In the genomic region with DNA sequence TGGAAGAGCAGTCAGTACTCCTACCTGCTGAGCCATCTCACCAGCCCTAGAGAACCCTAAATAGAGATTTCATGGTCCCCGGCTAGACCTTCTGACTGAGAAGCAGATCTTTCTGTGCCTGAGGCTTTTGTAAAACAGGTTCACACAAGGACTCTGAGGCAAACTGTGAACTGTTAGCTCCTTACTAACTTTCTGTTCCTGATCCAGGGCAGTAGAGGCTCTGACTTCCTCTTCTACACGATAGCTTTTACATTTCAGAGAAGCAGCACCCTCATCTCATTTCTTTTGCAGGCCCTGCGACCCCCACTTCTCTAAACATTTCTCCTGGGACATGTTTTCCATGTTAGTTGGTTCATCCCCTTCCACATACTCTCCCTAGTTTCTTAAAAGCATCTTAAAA, we compare ENCODE assay signal across 23 mouse cellular contexts. TPM values are rescaled to one million over a fixed set of nuclear protein-coding genes. Genes with fewer than 3 reads are reported as not detected.
DNase-seq lines count a peak whose midpoint lies in the region; ATAC-seq and TF ChIP-seq lines count a peak whose summit lies in the region.
"Had no signal": no experiment of that assay in that cellular context is flagged by ENCODE, and none has a peak within 500 bp of the region (broad histone marks: within the 10 kb centered on the region; RNA-seq: fewer than 3 reads in every experiment).

No protein-coding gene starts in this region.

- peak overlapping the region; percentile 49 for H3K9ac ChIP-seq in liver, embryonic 13.5 days
- no peak overlapping the region for H3K9ac ChIP-seq in liver, embryonic 11.5 days (ENCODE audit: low read depth, low read length)
- H3K9ac ChIP-seq in liver, embryonic 14.5 days (replicated peaks): no peak overlapping the region; the same call in 1 of the 2 replicates
- no peak overlapping the region for H3K9ac ChIP-seq in forebrain, embryonic 12.5 days
- H3K9ac ChIP-seq in intestine, postnatal 0 days (ENCODE audit: low read depth, low read length): no peak overlapping the region
- H3K9ac ChIP-seq: embryonic facial prominence, embryonic 13.5 days; forebrain, embryonic 13.5 days; forebrain, postnatal 0 days; heart, embryonic 13.5 days had no signal

- 66% methylated on average over 3 of the region's 3 CpGs for WGBS in liver, embryonic 13.5 days (ENCODE audit: insufficient replicate concordance)
- WGBS in liver, embryonic 11.5 days: 78% methylated on average over 3 of the region's 3 CpGs
- 56% methylated on average over 3 of the region's 3 CpGs for WGBS in liver, embryonic 14.5 days (ENCODE audit: insufficient replicate concordance)
- WGBS in macrophage (ENCODE audit: missing documents): 10% methylated on average over 3 of the region's 3 CpGs
- WGBS in forebrain, embryonic 12.5 days: 93% methylated on average over 3 of the region's 3 CpGs
- WGBS in intestine, postnatal 0 days: 81% methylated on average over 3 of the region's 3 CpGs

- peaks cover 51% of the 10 kb centered on the region for H3K79me2 ChIP-seq in macrophage (ENCODE audit: inconsistent target)

- ATAC-seq in liver, embryonic 13.5 days (ENCODE audit: low read depth): no peak
- no peak for ATAC-seq in liver, embryonic 11.5 days (replicated peaks; ENCODE audit: low FRiP score)
- ATAC-seq in liver, embryonic 14.5 days (ENCODE audit: insufficient read depth): no peak
- ATAC-seq in forebrain, embryonic 12.5 days (ENCODE audit: low FRiP score): no peak
- no peak for ATAC-seq in intestine, postnatal 0 days
- ATAC-seq: forebrain, embryonic 13.5 days; forebrain, postnatal 0 days; hindbrain, embryonic 16.5 days had no signal

- H3K4me3 ChIP-seq in liver, embryonic 13.5 days (replicated peaks): no peak overlapping the region
- no peak overlapping the region for H3K4me3 ChIP-seq in liver, embryonic 11.5 days (ENCODE audit: low read depth, low read length)
- H3K4me3 ChIP-seq in liver, embryonic 14.5 days (ENCODE audit: insufficient read depth in 1 of 2, low read depth in 2 of 2, low read length in 2 of 2): no peak overlapping the region
- no peak overlapping the region for H3K4me3 ChIP-seq in macrophage (ENCODE audit: inconsistent target)
- no peak overlapping the region for H3K4me3 ChIP-seq in forebrain, embryonic 12.5 days (replicated peaks)
- H3K4me3 ChIP-seq in intestine, postnatal 0 days (ENCODE audit: low read depth, low read length): no peak overlapping the region
- H3K4me3 ChIP-seq: embryonic facial prominence, embryonic 13.5 days; forebrain, embryonic 13.5 days; gastrocnemius, adult 2 months; heart, embryonic 13.5 days had no signal

- no peak for TF ChIP-seq EP300 in liver, embryonic 14.5 days (IDR thresholded peaks at IDR 0.05; ENCODE audit: low read depth)

- H3K4me2 ChIP-seq in liver, embryonic 13.5 days: no peak overlapping the region
- H3K4me2 ChIP-seq in liver, embryonic 11.5 days: no peak overlapping the region
- H3K4me2 ChIP-seq in liver, embryonic 14.5 days (ENCODE audit: low read depth): no peak overlapping the region
- no peak overlapping the region for H3K4me2 ChIP-seq in forebrain, embryonic 12.5 days
- H3K4me2 ChIP-seq in intestine, postnatal 0 days (replicated peaks; ENCODE audit: low read depth): no peak overlapping the region
- H3K4me2 ChIP-seq: embryonic facial prominence, embryonic 13.5 days; forebrain, embryonic 13.5 days; heart, embryonic 13.5 days had no signal

- H3K9me3 ChIP-seq in liver, embryonic 13.5 days (replicated peaks): no peaks in the 10 kb centered on the region
- H3K9me3 ChIP-seq in liver, embryonic 11.5 days (ENCODE audit: control insufficient read depth, low read length): no peaks in the 10 kb centered on the region
- H3K9me3 ChIP-seq in liver, embryonic 14.5 days (ENCODE audit: control insufficient read depth, low read length): no peaks in the 10 kb centered on the region
- no peaks in the 10 kb centered on the region for H3K9me3 ChIP-seq in forebrain, embryonic 12.5 days
- no peaks in the 10 kb centered on the region for H3K9me3 ChIP-seq in intestine, postnatal 0 days (ENCODE audit: control insufficient read depth)
- H3K9me3 ChIP-seq: embryonic facial prominence, embryonic 13.5 days; forebrain, embryonic 13.5 days; heart, embryonic 13.5 days had no signal

- peaks cover 87% of the 10 kb centered on the region for H3K4me1 ChIP-seq in liver, embryonic 13.5 days (replicated peaks)
- H3K4me1 ChIP-seq in liver, embryonic 11.5 days (replicated peaks; ENCODE audit: control insufficient read depth, insufficient read depth, low read length): peaks cover 41% of the 10 kb centered on the region
- H3K4me1 ChIP-seq in liver, embryonic 14.5 days (replicated peaks; ENCODE audit: control insufficient read depth in 2 of 2, insufficient read depth in 2 of 2, low read length in 1 of 2): peaks cover 56 to 62% of the 10 kb centered on the region in 2 experiments
- H3K4me1 ChIP-seq in forebrain, embryonic 12.5 days: no peaks in the 10 kb centered on the region
- H3K4me1 ChIP-seq in intestine, postnatal 0 days (replicated peaks; ENCODE audit: control insufficient read depth, insufficient read depth, low read length): no peaks in the 10 kb centered on the region
- H3K4me1 ChIP-seq: embryonic facial prominence, embryonic 13.5 days had no signal

- H3K27me3 ChIP-seq in liver, embryonic 13.5 days: no peaks in the 10 kb centered on the region
- H3K27me3 ChIP-seq in liver, embryonic 11.5 days (replicated peaks; ENCODE audit: control insufficient read depth, insufficient read depth, low read length): no peaks in the 10 kb centered on the region
- no peaks in the 10 kb centered on the region for H3K27me3 ChIP-seq in liver, embryonic 14.5 days (ENCODE audit: control insufficient read depth, insufficient read depth, low read length)
- H3K27me3 ChIP-seq in forebrain, embryonic 12.5 days: no peaks in the 10 kb centered on the region
- no peaks in the 10 kb centered on the region for H3K27me3 ChIP-seq in intestine, postnatal 0 days (replicated peaks; ENCODE audit: control insufficient read depth, insufficient read depth, low read length)
- H3K27me3 ChIP-seq: CH12.LX; embryonic facial prominence, embryonic 13.5 days; forebrain, embryonic 13.5 days; heart, embryonic 13.5 days had no signal

- peaks cover 37% of the 10 kb centered on the region for H3K36me3 ChIP-seq in liver, embryonic 13.5 days
- peaks cover 5% of the 10 kb centered on the region; the same call in 1 of the 2 replicates for H3K36me3 ChIP-seq in liver, embryonic 11.5 days (ENCODE audit: control insufficient read depth, insufficient read depth, low read length)
- H3K36me3 ChIP-seq in liver, embryonic 14.5 days (replicated peaks; ENCODE audit: control insufficient read depth, insufficient read depth, low read depth): peaks cover 29% of the 10 kb centered on the region
- H3K36me3 ChIP-seq in macrophage (ENCODE audit: inconsistent target): no peaks in the 10 kb centered on the region
- H3K36me3 ChIP-seq in forebrain, embryonic 12.5 days (replicated peaks): peaks cover 6% of the 10 kb centered on the region
- peaks cover 9% of the 10 kb centered on the region for H3K36me3 ChIP-seq in intestine, postnatal 0 days (ENCODE audit: control insufficient read depth, insufficient read depth)

- H3K27ac ChIP-seq in liver, embryonic 13.5 days: peak overlapping the region; percentile 86
- no peak overlapping the region for H3K27ac ChIP-seq in liver, embryonic 11.5 days (ENCODE audit: low read depth, low read length)
- peak overlapping the region; percentile 47 for H3K27ac ChIP-seq in liver, embryonic 14.5 days
- peak overlapping the region; percentile 17; the same call in 1 of the 2 replicates for H3K27ac ChIP-seq in macrophage
- H3K27ac ChIP-seq in forebrain, embryonic 12.5 days: no peak overlapping the region
- H3K27ac ChIP-seq in intestine, postnatal 0 days (ENCODE audit: low read depth, low read length): no peak overlapping the region
- H3K27ac ChIP-seq: embryonic facial prominence, embryonic 13.5 days; forebrain, embryonic 13.5 days; gastrocnemius, adult 2 months; heart, embryonic 13.5 days had no signal

- no peak for TF ChIP-seq CTCF in liver, embryonic 14.5 days (IDR thresholded peaks at IDR 0.05; ENCODE audit: low read depth)
- TF ChIP-seq CTCF in intestine, postnatal 0 days (IDR thresholded peaks at IDR 0.05; ENCODE audit: low read depth): no peak

- no peak for DNase-seq in liver, embryonic 13.5 days
- no peak for DNase-seq in liver, embryonic 11.5 days (ENCODE audit: low spot score)
- DNase-seq in liver, embryonic 14.5 days (ENCODE audit: low read depth in 3 of 3, low spot score in 3 of 3): no peak
- DNase-seq in adrenal gland, postnatal 36 days: no peak
- DNase-seq in cerebellum, adult 9-10 months: no peak
- DNase-seq: adrenal gland, adult 2 months; adrenal gland, postnatal 25 days; cerebellum, adult 11 months; cerebellum, adult 8-10 months; cerebellum, postnatal 25 days; forebrain, postnatal 0 days; gastrocnemius, adult 2 months; gastrocnemius, postnatal 25 days; heart, adult 11 months; heart, postnatal 36 days had no signal

RNA-seq across cellular contexts. Expression of gene Hectd4, which starts 29.7 kb away (rescaled TPM):
- polyA plus RNA-seq in liver, embryonic 13.5 days (2015; fragmentation: Nextera tagmentation; extraction: Ambion mirVana): 6.9 and 7.6 TPM in 2 replicates
- 11.8 and 16.3 TPM in 2 replicates for polyA plus RNA-seq in liver, embryonic 11.5 days (2014; fragmentation: Nextera tagmentation; extraction: Ambion mirVana)
- 15.8 and 16.1 TPM in 2 replicates for polyA plus RNA-seq in liver, embryonic 14.5 days (2012; rRNA removed)
- 11.1 and 11.2 TPM in 2 replicates for polyA plus RNA-seq in liver, embryonic 14.5 days (2014; fragmentation: Nextera tagmentation; extraction: Ambion mirVana)
- 100 to 1,000 TPM in 18 of 26 experiments, 10 to 100 TPM in 8; 55.0 to 286 (median 140) TPM for total RNA-seq in macrophage (2018; cell fraction: chromatin; rRNA removed)
- 10 to 100 TPM in 20 of 26 experiments, 1 to 10 TPM in 6; 6.3 to 19.1 (median 13.2) TPM for total RNA-seq in macrophage (2018; cell fraction: cytosol; rRNA removed)
- 100 to 1,000 TPM in 1 of 26 experiments, 10 to 100 TPM in 25; 21.5 to 102 (median 54.2) TPM for total RNA-seq in macrophage (2018; cell fraction: nucleus; rRNA removed)
- 5.9 to 7.2 TPM (median 7.2 TPM) in 3 replicates for polyA plus RNA-seq in macrophage (2018)
- 13.2 and 13.3 TPM in 2 replicates for polyA plus RNA-seq in forebrain, embryonic 12.5 days (2016; fragmentation: Nextera tagmentation; extraction: Ambion mirVana)
- total RNA-seq in adrenal gland, postnatal 36 days (2021): 10 to 100 TPM; 22.1 to 23.2 TPM
- 2.1 and 2.2 TPM in 2 replicates for polyA plus RNA-seq in intestine, postnatal 0 days (2015; fragmentation: Nextera tagmentation; extraction: Ambion mirVana)

RNA-seq across cellular contexts. Expression of gene Rpl6, which starts 45.4 kb away (rescaled TPM):
- polyA plus RNA-seq in liver, embryonic 13.5 days (2015; fragmentation: Nextera tagmentation; extraction: Ambion mirVana): 556 and 610 TPM in 2 replicates
- polyA plus RNA-seq in liver, embryonic 11.5 days (2014; fragmentation: Nextera tagmentation; extraction: Ambion mirVana): 959 and 1,036 TPM in 2 replicates
- 403 and 658 TPM in 2 replicates for polyA plus RNA-seq in liver, embryonic 14.5 days (2012; rRNA removed)
- polyA plus RNA-seq in liver, embryonic 14.5 days (2014; fragmentation: Nextera tagmentation; extraction: Ambion mirVana): 477 and 488 TPM in 2 replicates
- total RNA-seq in macrophage (2018; cell fraction: chromatin; rRNA removed): 100 to 1,000 TPM in 22 of 26 experiments, 10 to 100 TPM in 4; 88.4 to 255 (median 152) TPM
- 100 to 1,000 TPM; 365 to 907 (median 487) TPM for total RNA-seq in macrophage (2018; cell fraction: cytosol; rRNA removed)
- total RNA-seq in macrophage (2018; cell fraction: nucleus; rRNA removed): 100 to 1,000 TPM in 24 of 26 experiments, 10 to 100 TPM in 2; 96.1 to 285 (median 151) TPM
- polyA plus RNA-seq in macrophage (2018): 531 to 859 TPM (median 846 TPM) in 3 replicates
- 479 and 481 TPM in 2 replicates for polyA plus RNA-seq in forebrain, embryonic 12.5 days (2016; fragmentation: Nextera tagmentation; extraction: Ambion mirVana)
- total RNA-seq in adrenal gland, postnatal 36 days (2021): 1,000 to 10,000 TPM; 1,036 to 1,050 TPM
- polyA plus RNA-seq in intestine, postnatal 0 days (2015; fragmentation: Nextera tagmentation; extraction: Ambion mirVana): 359 and 402 TPM in 2 replicates

RNA-seq across cellular contexts. Expression of gene Ptpn11, which starts 58.5 kb away (rescaled TPM):
- 12.5 TPM in 2 replicates for polyA plus RNA-seq in liver, embryonic 13.5 days (2015; fragmentation: Nextera tagmentation; extraction: Ambion mirVana)
- 21.5 TPM in 2 replicates for polyA plus RNA-seq in liver, embryonic 11.5 days (2014; fragmentation: Nextera tagmentation; extraction: Ambion mirVana)
- 10.4 and 13.7 TPM in 2 replicates for polyA plus RNA-seq in liver, embryonic 14.5 days (2012; rRNA removed)
- polyA plus RNA-seq in liver, embryonic 14.5 days (2014; fragmentation: Nextera tagmentation; extraction: Ambion mirVana): 10.0 and 11.5 TPM in 2 replicates
- total RNA-seq in macrophage (2018; cell fraction: chromatin; rRNA removed): 10 to 100 TPM; 19.4 to 55.1 (median 27.6) TPM
- total RNA-seq in macrophage (2018; cell fraction: cytosol; rRNA removed): 10 to 100 TPM; 31.3 to 51.3 (median 40.8) TPM
- 10 to 100 TPM; 30.4 to 52.2 (median 37.9) TPM for total RNA-seq in macrophage (2018; cell fraction: nucleus; rRNA removed)
- 29.4 to 39.8 TPM (median 36.3 TPM) in 3 replicates for polyA plus RNA-seq in macrophage (2018)
- 26.3 and 26.4 TPM in 2 replicates for polyA plus RNA-seq in forebrain, embryonic 12.5 days (2016; fragmentation: Nextera tagmentation; extraction: Ambion mirVana)
- total RNA-seq in adrenal gland, postnatal 36 days (2021): 100 to 1,000 TPM; 100 to 135 TPM
- 14.0 and 15.6 TPM in 2 replicates for polyA plus RNA-seq in intestine, postnatal 0 days (2015; fragmentation: Nextera tagmentation; extraction: Ambion mirVana)

Comparison
In these comparisons a context has a peak if more than half of its experiments do, and no peak if none do; other contexts are left out.
1. H3K27ac ChIP-seq: peak in liver, embryonic 13.5 days (single experiment), liver, embryonic 14.5 days (single experiment) and macrophage (single experiment); none in liver, embryonic 11.5 days (single experiment), forebrain, embryonic 12.5 days (single experiment) and intestine, postnatal 0 days (single experiment).